Mouse (Mus musculus): ENCODE measurements around the gene Ipo4. TPM values are rescaled to one million over a fixed set of nuclear protein-coding genes. Genes with fewer than 3 reads are reported as not detected.
A peak's percentile ranks its signal among the peaks of the same experiment; 100 is the strongest.

Ipo4 gene
- polyA plus RNA-seq, 1 experiment from 2014 or later = 25.9 TPM

DNA sequence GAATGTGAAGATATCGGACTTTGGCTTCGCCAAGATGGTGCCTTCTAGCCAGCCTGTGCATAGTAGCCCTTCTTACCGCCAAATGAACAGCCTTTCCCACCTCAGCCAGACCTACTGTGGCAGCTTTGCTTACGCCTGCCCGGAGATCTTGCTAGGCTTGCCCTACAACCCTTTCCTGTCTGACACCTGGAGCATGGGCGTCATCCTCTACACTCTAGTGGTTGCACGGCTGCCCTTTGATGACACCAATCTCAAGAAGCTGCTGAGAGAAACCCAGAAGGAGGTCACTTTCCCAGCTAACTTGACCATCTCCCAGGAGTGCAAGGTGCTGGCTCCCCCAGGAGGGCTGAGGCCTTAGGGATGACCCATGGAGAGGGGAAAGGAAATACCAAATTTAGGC lies 15.8 kb upstream of the Ipo4 start:
- Histone ChIP-seq H3K4me2 (replicated peaks; ENCODE audit: low read depth, low read length) (no peak overlapping the region), H3K9me3 (ENCODE audit: low read length) (no peaks in the 10 kb centered on the region), H3K27ac (ENCODE audit: low read length) (no peak overlapping the region), H3K4me1 (ENCODE audit: insufficient read depth, low read depth, low read length) (no peaks in the 10 kb centered on the region), H3K9ac (replicated peaks; ENCODE audit: low read depth) (no peak overlapping the region), H3K27me3 (replicated peaks; ENCODE audit: insufficient read depth, low read length) (no peaks in the 10 kb centered on the region), H3K4me3 (ENCODE audit: low read depth, low read length) (no peak overlapping the region), H3K36me3 (ENCODE audit: insufficient read depth, low read length) (no peaks in the 10 kb centered on the region)
- no peak for DNase-seq (ENCODE audit: low spot score)
- TF ChIP-seq EP300 (IDR thresholded peaks at IDR 0.05) (no peak), CTCF (IDR thresholded peaks at IDR 0.05) (no peak)
- WGBS = 87% methylated on average over 7 of the region's 7 CpGs
- no peak for ATAC-seq

DNA sequence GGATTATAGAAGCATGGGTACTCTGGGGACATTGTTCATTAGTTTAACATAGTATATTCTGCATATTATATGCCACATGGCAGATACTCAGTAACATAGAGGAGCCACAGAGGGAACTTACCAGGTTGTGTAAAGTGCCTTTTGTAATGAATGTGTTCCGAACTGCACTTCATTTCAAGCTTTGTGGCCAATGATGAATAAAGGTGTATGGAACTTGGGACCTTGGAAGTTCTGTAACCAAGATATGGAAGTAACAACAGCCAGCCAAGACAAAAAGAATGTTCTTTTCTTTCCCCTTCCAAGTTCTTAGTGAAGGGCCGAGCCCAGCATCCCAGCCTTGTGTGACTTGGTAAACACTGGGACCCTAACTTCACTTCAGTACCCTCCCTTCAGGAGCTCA lies 14.1 kb upstream of the Ipo4 start, which contains the start of gene Tssk4:
Gene Tssk4, plus strand, starts transcription at position 301 of the 400 bp plus-strand sequence.
- H3K27me3 ChIP-seq (replicated peaks; ENCODE audit: insufficient read depth, low read length) = no peaks in the 10 kb centered on the region
- ATAC-seq = no peak
- no peak within 1 kb of the TSS for H3K4me2 ChIP-seq (replicated peaks; ENCODE audit: low read depth, low read length)
- no peak within 1 kb of the TSS for H3K27ac ChIP-seq (ENCODE audit: low read length)
- DNase-seq (ENCODE audit: low spot score) = no peak
- TF ChIP-seq CTCF (IDR thresholded peaks at IDR 0.05) (no peak), EP300 (IDR thresholded peaks at IDR 0.05) (no peak)
- no peak within 1 kb of the TSS for H3K9ac ChIP-seq (replicated peaks; ENCODE audit: low read depth)
- no peaks in the 10 kb centered on the region for H3K36me3 ChIP-seq (ENCODE audit: insufficient read depth, low read length)
- no peak within 1 kb of the TSS for H3K4me3 ChIP-seq (ENCODE audit: low read depth, low read length)
- WGBS = 96% methylated on average over 2 of the region's 2 CpGs
- H3K4me1 ChIP-seq (ENCODE audit: insufficient read depth, low read depth, low read length) = peaks cover under 1% of the 10 kb centered on the region; the same call in 1 of the 2 replicates
- H3K9me3 ChIP-seq (ENCODE audit: low read length) = no peaks in the 10 kb centered on the region

DNA sequence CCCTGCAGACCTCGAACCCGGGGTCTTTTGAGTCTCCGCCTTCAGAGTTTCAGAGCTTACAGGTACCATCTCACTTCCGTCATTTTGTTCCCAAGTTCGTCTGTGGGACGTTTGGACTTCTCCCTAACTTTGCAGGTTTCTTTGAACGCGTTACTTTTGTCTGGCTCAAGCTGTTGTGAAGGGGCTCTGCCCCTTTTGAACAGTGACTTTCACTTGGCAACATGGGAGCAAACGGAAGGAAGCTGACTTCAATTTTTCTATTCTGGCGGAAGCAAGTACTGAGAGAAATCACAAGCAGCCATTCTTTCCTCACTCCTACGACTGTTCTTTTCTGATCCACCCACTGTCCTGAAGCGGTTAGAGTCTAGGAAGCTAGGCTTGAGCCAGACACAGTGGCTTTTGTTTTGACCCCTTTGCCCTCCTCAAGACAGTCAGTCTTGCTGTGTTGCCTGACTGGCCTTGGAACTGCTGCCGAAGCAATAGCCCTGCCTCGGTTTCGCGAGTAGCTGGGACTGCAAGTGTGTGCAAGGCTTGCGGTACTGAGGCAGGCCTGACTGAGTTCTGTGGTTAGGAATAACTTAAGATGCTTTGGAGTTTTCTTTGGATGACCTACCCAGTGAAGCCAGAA lies 8.6 kb upstream of the Ipo4 start:
- H3K9me3 ChIP-seq (ENCODE audit: low read length) = no peaks in the 10 kb centered on the region
- 8% methylated on average over 17 of the region's 17 CpGs for WGBS
- no peaks in the 10 kb centered on the region for H3K27me3 ChIP-seq (replicated peaks; ENCODE audit: insufficient read depth, low read length)
- DNase-seq (ENCODE audit: low spot score) = peak; percentile 61
- ATAC-seq = no peak
- H3K4me2 ChIP-seq (replicated peaks; ENCODE audit: low read depth, low read length) = peak overlapping the region; percentile 68
- peak overlapping the region; percentile 90; the same call in 1 of the 2 replicates for H3K9ac ChIP-seq (replicated peaks; ENCODE audit: low read depth)
- peak overlapping the region; percentile 94 for H3K4me3 ChIP-seq (ENCODE audit: low read depth, low read length)
- H3K36me3 ChIP-seq (ENCODE audit: insufficient read depth, low read length) = peaks cover 18% of the 10 kb centered on the region; the same call in 1 of the 2 replicates
- H3K27ac ChIP-seq (ENCODE audit: low read length) = peak overlapping the region; percentile 94
- TF ChIP-seq CTCF (IDR thresholded peaks at IDR 0.05) = no peak
- no peak; the same call in 1 of the 2 replicates for TF ChIP-seq EP300 (IDR thresholded peaks at IDR 0.05)
- peaks cover 5% of the 10 kb centered on the region; the same call in 1 of the 2 replicates for H3K4me1 ChIP-seq (ENCODE audit: insufficient read depth, low read depth, low read length)

DNA sequence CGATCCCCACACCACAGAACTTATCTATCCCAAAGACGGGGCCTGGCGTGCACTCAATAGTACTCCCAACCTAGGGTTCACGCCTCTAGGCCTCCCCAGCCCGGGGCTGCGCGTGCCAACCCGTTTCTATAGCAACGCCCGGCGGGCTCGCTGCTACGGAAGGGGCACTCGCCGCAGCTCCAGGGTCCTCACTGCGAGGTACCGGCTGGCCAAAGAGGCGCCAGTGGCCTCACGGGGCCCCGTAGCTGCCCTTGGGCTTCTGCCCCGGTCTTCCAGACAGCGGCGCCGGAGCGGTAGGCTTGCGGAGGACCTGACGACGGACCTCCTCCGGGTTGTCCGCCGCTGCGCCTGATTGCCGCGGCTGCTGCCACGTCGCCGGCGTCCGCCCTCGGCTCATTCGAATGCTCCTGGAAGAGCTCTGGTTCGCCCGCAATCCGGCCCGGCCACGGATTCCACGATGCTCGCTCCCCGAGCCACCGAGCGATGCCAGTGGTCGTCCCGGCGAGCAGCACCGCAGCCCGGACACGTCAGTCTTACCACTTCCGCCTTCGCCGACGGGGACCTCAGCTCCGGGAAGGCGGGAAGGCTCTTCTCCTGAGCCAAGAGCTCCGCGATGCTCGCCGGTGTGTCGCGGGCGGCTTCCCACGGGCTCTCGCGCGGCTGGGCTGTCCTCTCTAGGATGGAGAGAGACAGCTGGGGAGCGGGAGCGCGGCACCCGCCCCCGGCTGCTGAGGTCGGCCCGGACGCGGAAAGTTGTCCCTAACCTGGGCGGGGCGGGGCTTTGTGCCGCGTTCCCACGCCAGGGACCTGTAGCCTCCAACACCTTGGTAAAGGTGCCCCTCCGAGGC lies 7.5 kb upstream of the Ipo4 start, which contains the start of gene Tm9sf1:
Gene Tm9sf1, minus strand, starts transcription at position 747 of the 848 bp plus-strand sequence.
- Histone ChIP-seq H3K4me1 (ENCODE audit: insufficient read depth, low read depth, low read length) (peaks cover 5% of the 10 kb centered on the region; the same call in 1 of the 2 replicates), H3K9me3 (ENCODE audit: low read length) (no peaks in the 10 kb centered on the region), H3K4me3 (ENCODE audit: low read depth, low read length) (peak within 1 kb of the TSS; percentile 94), H3K27me3 (replicated peaks; ENCODE audit: insufficient read depth, low read length) (no peaks in the 10 kb centered on the region), H3K27ac (ENCODE audit: low read length) (peak within 1 kb of the TSS; percentile 94), H3K36me3 (ENCODE audit: insufficient read depth, low read length) (peaks cover 20% of the 10 kb centered on the region; the same call in 1 of the 2 replicates), H3K4me2 (replicated peaks; ENCODE audit: low read depth, low read length) (peak within 1 kb of the TSS; percentile 68), H3K9ac (replicated peaks; ENCODE audit: low read depth) (peak within 1 kb of the TSS; percentile 90)
- 1% methylated on average over 76 of the region's 89 CpGs for WGBS
- DNase-seq (ENCODE audit: low spot score) (peak; percentile 90), ATAC-seq (peak; percentile 90)
- TF ChIP-seq EP300 (IDR thresholded peaks at IDR 0.05) (no peak), CTCF (IDR thresholded peaks at IDR 0.05) (peak; percentile 40)

DNA sequence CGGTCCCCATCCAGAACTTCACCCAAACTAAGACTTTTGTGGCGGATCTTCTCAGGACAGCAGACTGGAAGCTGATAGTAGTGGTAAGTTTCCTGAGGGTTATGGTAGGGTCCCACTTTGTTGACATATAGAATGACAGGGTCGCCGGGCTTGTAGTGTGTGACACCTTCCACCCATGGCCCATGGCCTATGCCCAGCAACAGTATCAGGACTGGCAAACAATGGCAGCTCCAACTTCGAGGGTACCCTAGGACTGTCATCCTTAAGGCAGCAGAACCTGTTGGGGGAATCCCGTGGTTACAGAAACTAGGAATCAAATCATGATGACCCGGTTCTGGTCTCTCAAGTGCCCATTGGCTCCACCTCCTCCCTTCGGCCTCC lies 6.9 kb upstream of the Ipo4 start:
- Histone ChIP-seq H3K36me3 (ENCODE audit: insufficient read depth, low read length) (peaks cover 26% of the 10 kb centered on the region; the same call in 1 of the 2 replicates), H3K4me2 (replicated peaks; ENCODE audit: low read depth, low read length) (peak overlapping the region; percentile 68), H3K9ac (replicated peaks; ENCODE audit: low read depth) (peak overlapping the region; percentile 90), H3K27ac (ENCODE audit: low read length) (peak overlapping the region; percentile 94), H3K4me1 (ENCODE audit: insufficient read depth, low read depth, low read length) (peaks cover 5% of the 10 kb centered on the region; the same call in 1 of the 2 replicates), H3K27me3 (replicated peaks; ENCODE audit: insufficient read depth, low read length) (no peaks in the 10 kb centered on the region), H3K9me3 (ENCODE audit: low read length) (no peaks in the 10 kb centered on the region), H3K4me3 (ENCODE audit: low read depth, low read length) (peak overlapping the region; percentile 94)
- DNase-seq (ENCODE audit: low spot score) (no peak), ATAC-seq (no peak)
- 13% methylated on average over 8 of the region's 8 CpGs for WGBS
- no peak for TF ChIP-seq CTCF (IDR thresholded peaks at IDR 0.05)
- TF ChIP-seq EP300 (IDR thresholded peaks at IDR 0.05) = no peak

DNA sequence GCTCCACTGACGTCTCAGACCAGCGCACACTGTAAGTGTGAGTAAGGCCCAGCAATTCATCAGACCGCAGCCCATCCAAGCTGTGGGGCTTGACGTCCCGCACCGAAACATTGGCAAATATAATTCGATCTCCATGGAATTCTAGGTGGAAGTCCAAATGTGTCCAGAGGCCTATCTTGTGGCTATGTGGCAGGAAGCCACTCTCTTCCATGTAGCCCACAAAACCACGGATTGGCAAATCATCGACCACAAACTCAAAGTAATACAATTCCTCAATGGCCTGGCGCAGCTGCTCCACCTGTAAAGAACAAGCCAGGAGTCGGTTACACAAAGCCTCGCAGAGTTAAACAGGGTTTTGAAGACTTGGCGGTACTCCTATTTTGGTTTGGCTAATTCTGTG lies 5.5 kb upstream of the Ipo4 start:
- DNase-seq (ENCODE audit: low spot score) (no peak), ATAC-seq (no peak)
- Histone ChIP-seq H3K4me1 (ENCODE audit: insufficient read depth, low read depth, low read length) (peaks cover 5% of the 10 kb centered on the region; the same call in 1 of the 2 replicates), H3K9ac (replicated peaks; ENCODE audit: low read depth) (no peak overlapping the region), H3K4me3 (ENCODE audit: low read depth, low read length) (no peak overlapping the region), H3K4me2 (replicated peaks; ENCODE audit: low read depth, low read length) (no peak overlapping the region), H3K9me3 (ENCODE audit: low read length) (no peaks in the 10 kb centered on the region), H3K27ac (ENCODE audit: low read length) (no peak overlapping the region), H3K27me3 (replicated peaks; ENCODE audit: insufficient read depth, low read length) (no peaks in the 10 kb centered on the region), H3K36me3 (ENCODE audit: insufficient read depth, low read length) (peaks cover 26% of the 10 kb centered on the region; the same call in 1 of the 2 replicates)
- 92% methylated on average over 13 of the region's 13 CpGs for WGBS
- TF ChIP-seq EP300 (IDR thresholded peaks at IDR 0.05) = no peak
- no peak for TF ChIP-seq CTCF (IDR thresholded peaks at IDR 0.05)
